Mouse (Mus musculus) mouse embryonic stem cell (cell line): ENCODE data around the gene Lrrc31.
"Not testable (repeated sequence)": the region's sequence is repeated elsewhere in the genome, so short reads cannot be mapped to it uniquely, and the experiment has no call there.

Experiments used
- in situ Hi-C, 2 experiments: fragments of 300-500 bp; cut with MboI; formaldehyde crosslinking; loops; 1 replicate in 1 of 2; 3 replicates in 1 of 2; pipeline ENCODE4 v1.14.3; 2019 to 2020; ENCODE audit warnings: low sequenced_read_pairs in 2 of 2, low pct_unique_long_range_greater_than_20kb in 1 of 2, mixed read lengths in 1 of 2; ENCODE audit not compliant: unreplicated experiment in 1 of 2

Lrrc31 gene

GRCm38 (mm10) chr3:30699711-30700505 is at the start of gene Lrrc31:
Gene Lrrc31, minus strand, starts transcription at chr3:30699843.
- in situ Hi-C loops = not testable (repeated sequence)

GRCm38 (mm10) chr3:30748316-30748715 is 48.7 kb upstream of the Lrrc31 start:
- in situ Hi-C loops = no loop called here

GRCm38 (mm10) chr3:30746006-30746405 is 46.4 kb upstream of the Lrrc31 start, which contains the start of gene Samd7:
Gene Samd7, plus strand, starts transcription at chr3:30746293.
- in situ Hi-C loops = no loop called here

- in situ Hi-C loops = no loop called here
Measured at GRCm38 (mm10) chr3:30742891-30743290, 43.2 kb upstream of the Lrrc31 start.

GRCm38 (mm10) chr3:30741306-30741705 is 41.7 kb upstream of the Lrrc31 start:
- in situ Hi-C loops = no loop called here

- in situ Hi-C loops = no loop called here
Measured at GRCm38 (mm10) chr3:30736809-30737208, 37.2 kb upstream of the Lrrc31 start.

GRCm38 (mm10) chr3:30729046-30729445 is 29.4 kb upstream of the Lrrc31 start:
- in situ Hi-C loops = loop anchor here (10.0 kb wide), 1 partner anchor 134 kb away; the partner anchor contains the start of gene Actrt3 (in 2 of the 2)

- in situ Hi-C loops = loop anchor here (10.0 kb wide), 1 partner anchor 132 kb away; the partner anchor contains the start of gene Actrt3 (in 2 of the 2)
Measured at GRCm38 (mm10) chr3:30727209-30727608, 27.6 kb upstream of the Lrrc31 start.

- in situ Hi-C loops = loop anchor here (10.0 kb wide), 1 partner anchor 131 kb away; the partner anchor contains the start of gene Actrt3 (in 2 of the 2)
Measured at GRCm38 (mm10) chr3:30725514-30725913, 25.9 kb upstream of the Lrrc31 start.

GRCm38 (mm10) chr3:30724848-30725465 is 25.3 kb upstream of the Lrrc31 start:
- in situ Hi-C loops = loop anchor here (10.0 kb wide), 1 partner anchor 130 kb away; the partner anchor contains the start of gene Actrt3 (in 2 of the 2)

GRCm38 (mm10) chr3:30724105-30724824 is 24.6 kb upstream of the Lrrc31 start:
- in situ Hi-C loops = loop anchor here (10.0 kb wide), 1 partner anchor 129 kb away; the partner anchor contains the start of gene Actrt3 (in 2 of the 2)

- in situ Hi-C loops = loop anchor here (10.0 kb wide), 1 partner anchor 128 kb away; the partner anchor contains the start of gene Actrt3 (in 2 of the 2)
Measured at GRCm38 (mm10) chr3:30723179-30723578, 23.5 kb upstream of the Lrrc31 start.

- in situ Hi-C loops = loop anchor here (10.0 kb wide), 1 partner anchor 128 kb away; the partner anchor contains the start of gene Actrt3 (in 2 of the 2)
Measured at GRCm38 (mm10) chr3:30722461-30722860, 22.8 kb upstream of the Lrrc31 start.

GRCm38 (mm10) chr3:30722036-30722435 is 22.4 kb upstream of the Lrrc31 start:
- in situ Hi-C loops = loop anchor here (10.0 kb wide), 1 partner anchor 127 kb away; the partner anchor contains the start of gene Actrt3 (in 2 of the 2)

- in situ Hi-C loops = no loop called here
Measured at GRCm38 (mm10) chr3:30718649-30719048, 19.0 kb upstream of the Lrrc31 start.

- in situ Hi-C loops = no loop called here
Measured at GRCm38 (mm10) chr3:30713334-30713733, 13.7 kb upstream of the Lrrc31 start.

GRCm38 (mm10) chr3:30710191-30710590 is 10.5 kb upstream of the Lrrc31 start:
- in situ Hi-C loops = no loop called here

- in situ Hi-C loops = no loop called here
Measured at GRCm38 (mm10) chr3:30706614-30707276, 7.1 kb upstream of the Lrrc31 start.
